Mouse (Mus musculus): Measurements from ENCODE around the gene Sycp3. TPM values are rescaled to one million over a fixed set of nuclear protein-coding genes. Genes with fewer than 3 reads are reported as not detected.

The Sycp3 gene
- 0.31 TPM in 1 of 2 replicates, not detected in the other for polyA plus RNA-seq (2015; fragmentation: Nextera tagmentation; extraction: Ambion mirVana)

DNA sequence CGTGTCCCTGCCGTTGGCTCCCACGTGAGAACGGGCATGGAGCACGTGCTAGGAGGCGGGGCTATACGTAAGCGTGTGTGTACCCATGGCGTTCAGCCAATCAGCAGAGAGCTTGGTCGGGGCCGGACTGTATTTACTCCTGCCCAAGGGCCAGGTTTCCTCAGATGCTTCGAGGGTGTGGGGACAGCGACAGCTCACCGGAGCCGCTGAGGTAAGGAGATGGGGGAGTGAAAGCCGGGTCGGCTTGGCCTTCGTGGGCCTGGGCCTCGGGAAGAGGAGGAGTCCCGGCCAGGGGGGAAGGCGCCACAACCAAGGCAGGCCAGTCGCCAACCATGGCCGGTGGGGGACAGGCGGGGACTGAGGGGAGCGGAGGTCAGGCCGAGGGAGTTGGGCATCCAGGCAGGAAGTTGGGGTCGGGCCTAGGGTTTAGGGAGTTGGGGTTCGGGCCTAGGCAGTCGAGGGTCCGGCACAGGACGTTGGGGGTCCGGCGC lies at the start of gene Sycp3:
TSS of gene Sycp3 (plus strand) at position 68 of the 491 bp plus-strand sequence.
- H3K9ac ChIP-seq (replicated peaks): no peak within 1 kb of the TSS
- ATAC-seq: peak; percentile 27; the same call in 1 of the 2 replicates
- H3K27me3 ChIP-seq: no peaks in the 10 kb centered on the region
- H3K36me3 ChIP-seq: no peaks in the 10 kb centered on the region
- no peak within 1 kb of the TSS for H3K27ac ChIP-seq
- H3K4me1 ChIP-seq (replicated peaks): no peaks in the 10 kb centered on the region
- H3K4me3 ChIP-seq (replicated peaks): no peak within 1 kb of the TSS
- no peaks in the 10 kb centered on the region for H3K9me3 ChIP-seq
- 91% methylated on average over 33 of the region's 33 CpGs for WGBS
- no peak within 1 kb of the TSS for H3K4me2 ChIP-seq (replicated peaks)

DNA sequence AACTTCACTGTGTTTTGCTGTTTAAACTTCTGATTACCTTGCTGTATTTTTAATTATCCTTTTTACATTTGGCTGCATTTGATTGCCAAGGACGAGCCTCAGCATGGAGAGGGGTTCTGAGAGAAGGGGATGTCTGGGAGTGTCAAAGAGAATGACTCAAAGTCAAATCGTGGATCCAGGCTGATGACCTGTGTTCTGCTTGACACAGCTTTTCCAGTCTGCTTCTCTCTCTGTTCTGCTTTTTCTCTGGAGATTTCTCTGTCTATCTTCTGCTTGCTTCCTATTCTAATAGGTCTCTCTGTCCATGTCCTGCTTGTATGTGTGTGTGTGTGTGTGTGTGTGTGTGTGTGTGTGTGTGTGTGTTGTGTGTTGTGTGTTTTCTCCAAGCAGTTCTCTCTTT lies 49.6 kb upstream of the Sycp3 start:
- no peak for ATAC-seq
- Histone ChIP-seq H3K4me1 (replicated peaks) (no peaks in the 10 kb centered on the region), H3K27me3 (no peaks in the 10 kb centered on the region), H3K27ac (no peak overlapping the region), H3K4me3 (replicated peaks) (no peak overlapping the region), H3K4me2 (replicated peaks) (no peak overlapping the region), H3K36me3 (no peaks in the 10 kb centered on the region; the same call in 1 of the 2 replicates), H3K9me3 (no peaks in the 10 kb centered on the region), H3K9ac (replicated peaks) (no peak overlapping the region)
- WGBS: 73% methylated on average over 2 of the region's 2 CpGs

DNA sequence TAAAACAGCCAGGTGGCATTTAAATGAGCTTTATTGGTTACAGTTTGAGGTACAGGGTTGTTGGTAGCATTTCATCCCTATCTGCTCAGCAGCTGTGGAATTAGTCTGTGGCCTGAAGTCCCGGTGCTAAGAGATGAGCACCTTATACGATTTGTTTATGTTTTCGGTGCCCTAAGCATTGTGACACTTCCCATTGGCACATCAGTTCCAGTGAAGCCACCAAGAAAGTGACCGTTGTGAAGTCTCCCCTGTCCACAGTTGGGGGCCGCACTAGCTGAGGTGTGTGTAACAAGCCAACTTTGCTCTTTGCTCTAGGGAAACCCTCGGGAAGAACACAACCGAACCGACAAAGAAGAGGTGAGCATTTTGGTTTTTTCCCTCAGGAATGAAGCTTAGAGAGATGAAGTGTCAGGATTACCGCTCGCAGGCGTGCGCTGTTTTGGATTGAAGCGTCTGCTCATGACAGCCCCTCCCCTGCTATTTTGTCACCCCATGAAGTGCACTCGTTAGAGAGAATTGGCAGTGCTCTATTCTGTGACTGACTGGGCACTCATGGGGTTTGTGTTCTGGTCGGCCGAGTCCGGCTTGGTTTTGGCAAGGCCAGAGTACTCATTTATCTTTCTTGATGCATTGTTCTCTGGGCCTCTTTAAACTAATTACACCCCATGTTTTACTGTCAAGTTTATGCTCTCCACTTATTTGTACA lies 46.9 kb upstream of the Sycp3 start:
- ATAC-seq: no peak
- 73% methylated on average over 17 of the region's 17 CpGs for WGBS
- H3K9ac ChIP-seq (replicated peaks): no peak overlapping the region
- H3K9me3 ChIP-seq: no peaks in the 10 kb centered on the region
- H3K27ac ChIP-seq: no peak overlapping the region
- no peak overlapping the region for H3K4me3 ChIP-seq (replicated peaks)
- no peaks in the 10 kb centered on the region for H3K27me3 ChIP-seq
- no peaks in the 10 kb centered on the region for H3K4me1 ChIP-seq (replicated peaks)
- peaks cover 6% of the 10 kb centered on the region; the same call in 1 of the 2 replicates for H3K36me3 ChIP-seq
- no peak overlapping the region for H3K4me2 ChIP-seq (replicated peaks)

GRCm38 (mm10) chr10:88417686-88418085 lies 41.7 kb upstream of the Sycp3 start:
- Histone ChIP-seq H3K27me3 (no peaks in the 10 kb centered on the region), H3K4me1 (replicated peaks) (no peaks in the 10 kb centered on the region), H3K36me3 (peaks cover 34% of the 10 kb centered on the region), H3K27ac (no peak overlapping the region), H3K9ac (replicated peaks) (no peak overlapping the region), H3K4me3 (replicated peaks) (no peak overlapping the region), H3K9me3 (no peaks in the 10 kb centered on the region), H3K4me2 (replicated peaks) (no peak overlapping the region)
- ATAC-seq: no peak
- WGBS: 90% methylated on average over 5 of the region's 5 CpGs

DNA sequence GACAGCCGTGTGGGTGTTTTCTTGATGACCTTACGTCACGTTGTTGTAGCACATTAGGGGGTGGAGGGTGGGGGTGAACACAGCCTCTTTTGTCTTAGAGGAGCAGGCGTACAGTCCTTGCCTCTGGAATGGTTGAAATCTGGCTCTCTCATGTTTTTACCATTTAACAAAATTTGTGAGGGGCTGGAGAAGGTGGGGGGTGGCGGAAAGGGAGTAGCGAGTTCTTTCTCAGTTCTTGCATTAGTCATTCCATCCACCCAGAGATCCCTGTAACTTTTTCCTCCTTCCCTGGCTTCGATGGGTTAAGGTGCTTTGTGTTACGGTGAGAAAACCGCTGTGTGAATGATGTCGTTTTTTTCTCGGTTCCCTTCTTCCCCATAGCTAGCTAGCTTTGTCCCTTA lies 39.2 kb upstream of the Sycp3 start:
- H3K4me2 ChIP-seq (replicated peaks): no peak overlapping the region
- no peaks in the 10 kb centered on the region for H3K4me1 ChIP-seq (replicated peaks)
- H3K27ac ChIP-seq: no peak overlapping the region
- no peak overlapping the region for H3K4me3 ChIP-seq (replicated peaks)
- no peak overlapping the region for H3K9ac ChIP-seq (replicated peaks)
- no peaks in the 10 kb centered on the region for H3K9me3 ChIP-seq
- peaks cover 42% of the 10 kb centered on the region for H3K36me3 ChIP-seq
- WGBS: 82% methylated on average over 11 of the region's 11 CpGs
- ATAC-seq: no peak
- no peaks in the 10 kb centered on the region for H3K27me3 ChIP-seq

DNA sequence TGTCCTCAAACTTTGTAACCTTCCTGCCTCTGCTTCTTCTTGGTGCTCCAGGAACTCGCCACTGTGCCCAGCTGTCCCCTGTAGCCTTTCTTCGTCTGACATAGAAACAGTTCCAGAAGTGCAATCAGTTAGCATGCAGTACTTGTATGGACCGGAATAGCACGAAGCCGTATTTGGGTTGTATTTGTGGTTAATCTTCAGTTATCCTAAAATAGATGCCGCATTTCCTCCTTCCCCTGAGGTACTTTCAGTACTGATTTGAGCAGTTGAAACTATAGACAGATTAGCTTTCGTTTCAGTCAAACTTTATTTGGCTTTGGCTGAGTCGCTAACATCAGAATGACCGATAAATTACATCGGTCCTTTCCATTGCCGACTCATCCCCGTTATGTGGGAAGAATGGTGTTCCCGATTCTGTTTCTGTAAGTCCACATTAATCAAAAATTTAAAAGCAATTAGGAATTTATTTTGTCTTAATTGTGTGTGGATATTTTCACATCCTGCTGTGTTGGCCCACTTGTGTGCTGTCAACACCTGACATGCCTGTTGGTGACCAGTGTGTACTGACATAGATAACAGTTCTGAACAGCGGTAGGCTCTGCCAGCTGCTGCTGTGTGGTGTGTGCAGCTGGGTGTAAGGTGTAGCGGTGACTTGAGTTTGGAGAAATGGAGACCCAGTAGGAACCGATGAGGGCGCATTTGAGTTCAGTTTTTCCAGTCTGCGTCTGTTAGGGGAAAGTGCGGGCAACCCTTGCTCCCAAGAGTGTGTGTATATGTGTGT lies 38.5 kb upstream of the Sycp3 start:
- H3K36me3 ChIP-seq: peaks cover 37% of the 10 kb centered on the region
- H3K4me2 ChIP-seq (replicated peaks): no peak overlapping the region
- H3K4me1 ChIP-seq (replicated peaks): no peaks in the 10 kb centered on the region
- H3K4me3 ChIP-seq (replicated peaks): no peak overlapping the region
- no peaks in the 10 kb centered on the region for H3K27me3 ChIP-seq
- no peak overlapping the region for H3K9ac ChIP-seq (replicated peaks)
- 96% methylated on average over 19 of the region's 19 CpGs for WGBS
- no peak overlapping the region for H3K27ac ChIP-seq
- no peaks in the 10 kb centered on the region for H3K9me3 ChIP-seq
- no peak for ATAC-seq

DNA sequence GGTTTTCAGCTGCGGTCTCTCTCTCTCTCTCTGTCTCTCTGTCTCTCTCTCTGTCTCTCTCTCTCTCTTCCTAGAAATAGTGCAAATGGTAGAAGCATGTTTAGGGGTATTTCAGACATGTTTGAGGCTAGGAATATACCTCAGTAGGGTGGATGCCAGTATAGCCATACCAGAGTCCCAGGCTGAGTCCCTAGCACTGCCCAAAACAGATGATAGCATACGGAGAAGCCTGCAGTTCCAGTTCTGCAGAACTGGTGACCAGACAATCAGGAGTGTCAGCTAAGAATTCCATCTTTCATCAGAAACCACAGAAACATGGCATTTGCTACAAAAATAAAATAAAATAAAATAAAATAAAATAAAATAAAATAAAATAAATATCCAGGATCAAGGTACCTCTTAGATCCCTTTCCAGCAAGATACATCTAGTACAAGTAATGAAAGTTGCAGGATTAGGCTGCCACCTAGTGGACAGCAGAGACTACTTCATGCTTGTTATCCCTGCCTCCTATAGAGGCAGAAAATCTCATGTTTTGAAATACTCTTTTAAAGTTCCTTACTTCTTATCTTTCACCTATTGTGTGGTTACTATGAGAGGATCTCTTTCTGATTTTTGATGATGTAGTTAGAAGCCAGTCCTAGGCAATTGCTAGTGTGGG lies 33.1 kb upstream of the Sycp3 start:
- no peak overlapping the region for H3K4me2 ChIP-seq (replicated peaks)
- peaks cover 44% of the 10 kb centered on the region for H3K36me3 ChIP-seq
- H3K27ac ChIP-seq: no peak overlapping the region
- no peak overlapping the region for H3K4me3 ChIP-seq (replicated peaks)
- H3K9me3 ChIP-seq: no peaks in the 10 kb centered on the region
- H3K4me1 ChIP-seq (replicated peaks): no peaks in the 10 kb centered on the region
- 96% methylated on average over 2 of the region's 2 CpGs for WGBS
- no peak overlapping the region for H3K9ac ChIP-seq (replicated peaks)
- peak; percentile 77 for ATAC-seq
- H3K27me3 ChIP-seq: no peaks in the 10 kb centered on the region

GRCm38 (mm10) chr10:88426896-88427295 lies 32.5 kb upstream of the Sycp3 start:
- no peak overlapping the region; the same call in 1 of the 2 replicates for H3K9ac ChIP-seq (replicated peaks)
- no peak overlapping the region for H3K4me3 ChIP-seq (replicated peaks)
- H3K9me3 ChIP-seq: no peaks in the 10 kb centered on the region
- ATAC-seq: no peak
- no peak overlapping the region for H3K4me2 ChIP-seq (replicated peaks)
- WGBS: 65% methylated on average over 5 of the region's 5 CpGs
- H3K36me3 ChIP-seq: peaks cover 48% of the 10 kb centered on the region
- no peaks in the 10 kb centered on the region for H3K27me3 ChIP-seq
- H3K27ac ChIP-seq: no peak overlapping the region
- H3K4me1 ChIP-seq (replicated peaks): no peaks in the 10 kb centered on the region

GRCm38 (mm10) chr10:88427998-88428397 lies 31.4 kb upstream of the Sycp3 start:
- no peak overlapping the region for H3K4me2 ChIP-seq (replicated peaks)
- no peak overlapping the region for H3K4me3 ChIP-seq (replicated peaks)
- no peak overlapping the region for H3K27ac ChIP-seq
- H3K4me1 ChIP-seq (replicated peaks): no peaks in the 10 kb centered on the region
- H3K9ac ChIP-seq (replicated peaks): no peak overlapping the region
- no peaks in the 10 kb centered on the region for H3K9me3 ChIP-seq
- H3K36me3 ChIP-seq: peaks cover 49% of the 10 kb centered on the region
- no peak for ATAC-seq
- no peaks in the 10 kb centered on the region for H3K27me3 ChIP-seq
- WGBS: 90% methylated on average over 6 of the region's 6 CpGs

- Histone ChIP-seq H3K27ac (no peak overlapping the region), H3K4me3 (replicated peaks) (no peak overlapping the region), H3K9me3 (no peaks in the 10 kb centered on the region), H3K36me3 (peaks cover 46% of the 10 kb centered on the region), H3K4me2 (replicated peaks) (no peak overlapping the region), H3K27me3 (no peaks in the 10 kb centered on the region), H3K9ac (replicated peaks) (no peak overlapping the region), H3K4me1 (replicated peaks) (no peaks in the 10 kb centered on the region)
- no peak for ATAC-seq
- 86% methylated on average over 6 of the region's 6 CpGs for WGBS
Measured at GRCm38 (mm10) chr10:88441224-88441623, 18.1 kb upstream of the Sycp3 start.

- Histone ChIP-seq H3K27ac (no peak overlapping the region), H3K4me1 (replicated peaks) (no peaks in the 10 kb centered on the region), H3K9me3 (no peaks in the 10 kb centered on the region), H3K9ac (replicated peaks) (no peak overlapping the region), H3K4me2 (replicated peaks) (no peak overlapping the region), H3K36me3 (peaks cover 6% of the 10 kb centered on the region; the same call in 1 of the 2 replicates), H3K4me3 (replicated peaks) (no peak overlapping the region), H3K27me3 (no peaks in the 10 kb centered on the region)
- ATAC-seq: no peak
- WGBS: 79% methylated on average over 2 of the region's 2 CpGs
Measured at GRCm38 (mm10) chr10:88451221-88451620, 8.1 kb upstream of the Sycp3 start.

- Histone ChIP-seq H3K36me3 (no peaks in the 10 kb centered on the region; the same call in 1 of the 2 replicates), H3K9me3 (no peaks in the 10 kb centered on the region), H3K27ac (no peak overlapping the region), H3K4me3 (replicated peaks) (no peak overlapping the region), H3K4me2 (replicated peaks) (no peak overlapping the region), H3K27me3 (no peaks in the 10 kb centered on the region), H3K4me1 (replicated peaks) (no peaks in the 10 kb centered on the region), H3K9ac (replicated peaks) (no peak overlapping the region)
- WGBS: 83% methylated on average over 6 of the region's 6 CpGs
- ATAC-seq: no peak
Measured at GRCm38 (mm10) chr10:88451990-88452389, 7.4 kb upstream of the Sycp3 start.
